Mouse (Mus musculus) right cerebral cortex, adult 18-20 months (tissue): ENCODE results near the gene Pcnx.

Experiments used
- DNase-seq: peaks from one replicate; pipeline ENCODE4 v3.0.0; 2022; ENCODE audit warnings: mixed read lengths

The Pcnx gene

GRCm38 (mm10) chr12:81856696-81857095, 3.1 kb upstream of the Pcnx start:
- no peak for DNase-seq

GRCm38 (mm10) chr12:81857251-81857650, 2.6 kb upstream of the Pcnx start:
- no peak for DNase-seq

DNA sequence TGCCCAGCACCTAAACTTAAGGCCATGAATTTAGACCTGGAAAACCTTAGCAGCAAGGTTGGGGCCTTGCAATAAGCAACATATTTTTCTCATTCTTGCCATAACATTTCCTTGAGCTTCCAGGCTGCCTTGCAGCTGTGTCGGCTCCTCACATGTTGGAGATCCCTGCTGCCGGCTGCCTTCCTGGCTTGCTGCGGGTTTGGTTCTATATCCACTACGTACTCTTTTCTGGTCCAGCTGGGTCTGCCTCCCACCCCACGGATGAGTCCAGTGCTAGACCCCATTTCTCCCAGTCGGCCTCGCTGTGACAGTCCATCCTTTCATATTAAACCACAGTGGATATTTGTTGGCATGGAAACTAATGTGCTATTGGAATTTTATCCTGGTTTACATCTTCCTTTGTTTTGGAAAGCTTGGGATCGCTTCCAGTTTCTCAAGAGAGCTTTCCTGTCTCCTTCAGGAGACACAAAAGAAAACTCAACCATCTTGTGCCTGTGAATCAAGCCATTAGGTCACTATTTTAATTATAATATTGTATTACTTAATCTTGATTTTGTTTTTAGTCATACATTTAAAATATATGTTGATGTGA, 1.7 kb upstream of the Pcnx start:
- DNase-seq: no peak

DNA sequence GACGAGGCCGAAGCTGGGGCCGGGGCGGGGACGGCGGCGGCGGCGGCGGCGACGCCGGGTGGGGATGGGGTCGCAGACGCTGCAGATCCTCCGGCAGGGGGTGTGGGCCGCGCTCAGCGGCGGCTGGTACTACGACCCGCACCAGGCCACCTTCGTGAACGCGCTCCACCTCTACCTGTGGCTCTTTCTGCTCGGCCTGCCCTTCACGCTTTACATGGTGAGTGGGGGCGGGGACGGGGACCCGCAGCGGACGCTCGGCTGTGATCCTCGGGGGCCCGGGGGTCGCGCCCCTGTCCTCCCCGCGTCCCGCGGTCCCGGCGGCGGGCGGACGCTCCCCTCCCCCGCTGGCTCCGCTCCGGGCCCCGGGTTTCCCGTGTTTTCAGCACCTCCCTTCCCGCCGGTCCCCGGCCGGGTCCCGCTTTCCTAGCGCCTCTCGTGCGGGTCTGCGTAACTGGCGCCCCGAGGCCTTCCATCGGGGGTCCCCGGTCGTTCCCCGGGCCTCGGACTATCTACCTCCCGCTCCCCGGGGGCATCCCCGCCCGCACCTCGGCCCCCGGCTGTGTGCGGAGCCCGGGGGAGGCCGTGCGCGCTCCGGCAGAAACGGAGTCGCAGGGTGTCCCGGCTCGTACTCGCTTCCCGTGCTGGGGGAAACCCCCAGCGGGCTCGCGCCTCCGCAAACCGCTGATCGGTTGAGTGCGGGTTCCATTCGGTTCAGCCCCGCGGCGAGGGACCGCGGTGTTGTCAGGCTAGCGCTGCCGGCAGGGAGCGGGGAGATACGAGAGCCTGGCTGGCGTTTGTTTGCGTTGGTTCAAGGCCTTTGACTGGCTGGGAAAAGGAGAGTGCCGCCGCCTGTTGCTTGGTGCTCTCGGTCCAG, 722 bp downstream of the Pcnx start:
- DNase-seq: peak; percentile 74

DNA sequence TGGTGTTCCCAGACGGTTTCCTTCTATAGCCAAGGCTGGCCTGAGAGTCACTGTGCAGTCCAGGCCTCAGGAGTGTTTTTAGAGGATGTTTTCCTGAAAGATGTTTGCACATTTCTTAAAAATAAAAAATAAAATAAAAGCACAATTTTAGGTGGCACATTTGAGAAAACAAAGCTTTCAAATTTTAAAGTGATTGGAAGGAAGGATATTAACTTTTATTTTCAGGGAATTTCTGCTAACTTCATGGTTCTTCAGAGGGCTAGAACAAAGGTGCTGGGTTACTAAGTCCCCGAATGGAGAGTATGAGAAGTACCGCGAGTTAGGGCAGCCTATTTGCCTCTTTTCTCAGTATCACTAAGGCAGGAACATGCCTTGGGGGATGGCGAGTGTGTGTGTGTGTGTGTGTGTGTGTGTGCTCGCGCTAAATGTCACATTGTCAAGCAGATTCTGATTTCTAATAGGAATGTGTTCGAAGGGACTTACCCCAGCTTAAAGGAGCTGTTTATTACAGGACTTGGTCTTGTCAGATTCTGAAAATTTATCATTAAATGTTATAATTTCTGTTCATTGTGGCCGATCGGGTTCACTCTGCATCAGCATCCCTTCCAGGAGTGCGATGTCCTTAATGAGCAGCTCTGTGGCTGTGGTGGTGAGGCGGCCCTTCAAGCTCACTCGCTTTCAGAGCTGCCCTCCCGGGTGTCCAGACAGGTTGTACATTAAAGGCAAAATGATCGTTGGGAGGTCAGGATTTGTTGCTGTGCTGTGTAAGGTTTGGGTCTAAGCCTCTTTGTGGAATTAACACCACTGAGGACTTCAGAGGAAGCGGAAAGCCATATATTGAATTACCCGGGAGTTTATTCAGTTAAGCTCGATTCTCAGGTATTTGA, 1.6 kb downstream of the Pcnx start:
- no peak for DNase-seq

GRCm38 (mm10) chr12:81862351-81862802, 2.6 kb downstream of the Pcnx start:
- no peak for DNase-seq

- no peak for DNase-seq
Measured at GRCm38 (mm10) chr12:81863949-81864348, 4.1 kb downstream of the Pcnx start.

DNA sequence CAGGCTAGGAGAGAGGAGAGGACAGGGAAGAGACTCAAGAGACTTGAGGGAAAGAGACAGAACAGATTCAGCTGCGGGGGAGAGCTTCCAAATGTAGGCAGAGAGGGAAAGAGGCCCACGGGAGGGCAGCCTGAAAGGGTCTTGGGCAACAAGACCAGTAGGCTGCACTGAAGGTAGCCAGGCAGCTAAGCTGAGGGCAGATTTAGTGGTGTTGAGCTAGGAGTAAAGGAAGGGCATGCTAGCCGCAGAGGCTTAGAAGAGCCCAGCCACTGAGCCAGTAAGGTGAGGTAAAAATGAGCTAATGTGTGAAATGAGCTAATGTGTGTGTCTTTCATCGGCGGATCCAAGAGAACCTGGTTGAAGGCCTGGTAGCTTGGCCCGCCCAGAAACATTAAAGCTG, 5.4 kb downstream of the Pcnx start:
- no peak for DNase-seq

- DNase-seq: no peak
Measured at GRCm38 (mm10) chr12:81867316-81867715, 7.5 kb downstream of the Pcnx start.

DNA sequence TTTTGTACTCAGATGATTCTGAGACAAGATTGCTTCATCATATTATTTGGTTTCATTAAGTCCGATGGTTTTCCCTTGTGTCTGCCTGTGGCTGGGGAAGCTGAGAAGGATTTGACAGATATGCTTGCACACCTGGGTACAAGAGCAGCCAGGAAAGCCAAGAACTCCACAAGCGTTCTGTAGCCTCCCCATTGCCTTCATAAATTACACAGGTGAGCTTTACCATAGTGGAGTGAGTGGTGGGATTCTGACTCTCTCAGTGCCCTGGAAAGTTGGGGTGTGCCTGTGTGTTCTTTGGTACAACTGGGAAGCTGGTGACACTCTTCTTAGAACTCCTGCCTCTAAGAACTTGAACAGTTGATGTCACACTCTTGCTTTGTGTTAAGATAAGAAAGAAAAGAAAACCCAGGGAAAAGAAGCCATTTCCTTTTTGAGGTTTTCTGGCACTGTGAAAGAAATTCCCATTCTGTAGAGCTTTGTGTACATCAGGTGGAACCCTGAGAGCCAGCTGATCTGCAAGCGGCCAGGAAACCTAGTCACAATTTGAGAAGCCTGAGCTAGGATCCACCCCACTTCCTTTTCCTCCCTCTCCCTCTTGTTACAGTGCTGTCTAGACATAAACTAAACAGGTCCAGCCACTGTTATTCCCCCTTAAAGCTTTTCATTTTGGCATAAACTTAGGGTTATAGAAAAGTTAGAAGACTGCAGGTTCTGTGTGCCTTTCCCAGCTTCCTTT, 9.6 kb downstream of the Pcnx start:
- no peak for DNase-seq

- DNase-seq: no peak
Measured at GRCm38 (mm10) chr12:81873345-81873744, 13.5 kb downstream of the Pcnx start.

- DNase-seq: no peak
Measured at GRCm38 (mm10) chr12:81880161-81880560, 20.3 kb downstream of the Pcnx start.

DNA sequence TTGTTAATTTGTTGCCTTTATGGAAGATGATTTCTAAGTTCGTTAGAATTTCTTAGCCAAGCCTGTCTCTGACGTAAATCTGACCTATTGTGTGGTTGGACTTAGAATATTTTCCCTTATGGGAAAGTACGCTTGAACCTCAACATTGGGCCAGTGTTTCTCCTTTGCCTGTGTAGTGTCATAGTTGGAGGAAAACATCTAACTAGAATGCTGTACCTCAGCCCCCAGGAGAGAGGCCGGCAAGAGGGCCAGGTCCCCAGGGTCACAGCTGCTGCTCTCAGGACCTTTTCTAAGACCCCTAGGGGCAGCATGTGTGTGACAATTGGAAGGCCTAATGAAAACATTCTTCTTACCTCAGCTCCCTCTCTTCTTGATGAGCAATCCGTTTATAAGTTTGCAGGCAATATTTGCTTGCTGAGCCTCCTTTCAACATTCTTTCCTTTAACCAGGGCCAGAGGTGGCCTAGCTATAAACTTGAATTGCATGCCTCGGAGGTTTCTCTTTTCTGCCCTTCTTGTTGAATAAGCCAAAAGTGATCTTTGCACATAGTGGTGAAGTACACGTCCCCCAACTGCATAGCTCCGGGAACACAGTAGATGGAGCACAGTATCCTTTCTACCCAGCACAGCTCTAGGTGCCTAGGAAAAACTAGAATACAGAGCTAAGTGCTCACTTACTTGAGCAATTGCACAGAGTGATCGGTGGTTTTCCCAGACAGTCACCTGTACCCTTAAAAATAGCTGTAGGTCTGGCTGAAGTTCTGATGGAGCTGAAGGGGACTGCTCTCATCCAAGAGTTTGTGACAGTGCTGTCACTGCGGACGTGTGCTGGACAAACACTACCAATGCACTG, 23.7 kb downstream of the Pcnx start:
- DNase-seq: no peak

DNA sequence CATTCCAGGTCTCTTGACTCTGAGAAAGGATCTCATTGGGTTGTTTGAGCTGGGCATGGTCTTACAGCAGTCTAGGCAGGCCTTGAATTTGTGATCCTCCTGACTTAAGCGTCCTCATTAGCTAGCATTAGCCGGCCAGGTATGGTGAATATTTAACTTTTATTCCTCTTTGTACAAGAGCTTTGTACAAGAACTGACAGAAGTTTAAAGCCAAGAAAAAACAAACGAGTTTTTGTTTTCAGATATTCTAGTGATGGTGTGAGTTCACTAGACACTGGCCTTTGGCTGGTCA, 24.2 kb downstream of the Pcnx start:
- DNase-seq: no peak

GRCm38 (mm10) chr12:81884983-81885382, 25.2 kb downstream of the Pcnx start:
- DNase-seq: no peak

DNA sequence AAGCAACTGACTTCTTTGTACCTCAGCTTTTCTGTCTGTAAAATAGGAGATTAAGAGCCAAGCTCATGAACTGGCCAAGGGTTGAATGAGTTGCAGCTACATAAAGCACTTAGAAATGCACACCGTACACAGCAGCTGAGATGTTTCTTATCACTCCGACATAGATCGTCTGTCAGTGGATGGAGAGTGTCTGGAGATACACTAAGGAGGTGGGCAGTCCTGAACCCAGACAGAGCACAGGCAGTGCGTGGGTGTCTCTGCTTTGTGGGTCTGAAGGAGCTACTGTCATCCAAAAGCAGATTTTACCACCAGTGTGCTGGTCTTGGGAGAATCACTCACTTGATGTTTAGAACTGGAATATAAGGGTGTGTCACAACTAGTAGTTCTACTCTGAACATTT, 26.2 kb downstream of the Pcnx start:
- no peak for DNase-seq

DNA sequence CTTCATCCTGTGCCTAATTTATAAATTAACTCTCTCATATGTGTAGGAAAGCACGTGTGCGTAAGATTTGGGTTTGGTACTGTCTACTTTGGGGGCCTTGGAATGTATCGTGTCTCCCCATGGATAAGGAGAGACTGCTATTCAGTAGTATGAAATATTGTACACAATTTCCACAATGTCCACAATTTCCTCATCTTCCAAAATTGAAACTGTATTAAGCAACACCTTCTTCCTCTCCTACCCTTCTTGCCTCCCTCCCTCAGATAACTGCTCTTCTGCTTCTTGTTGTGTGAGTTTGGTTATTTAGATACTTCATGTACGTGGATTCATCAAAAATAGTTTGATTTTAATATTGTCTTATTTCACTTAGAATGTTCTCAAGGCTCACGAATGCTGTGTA, 29.1 kb downstream of the Pcnx start:
- DNase-seq: no peak

DNA sequence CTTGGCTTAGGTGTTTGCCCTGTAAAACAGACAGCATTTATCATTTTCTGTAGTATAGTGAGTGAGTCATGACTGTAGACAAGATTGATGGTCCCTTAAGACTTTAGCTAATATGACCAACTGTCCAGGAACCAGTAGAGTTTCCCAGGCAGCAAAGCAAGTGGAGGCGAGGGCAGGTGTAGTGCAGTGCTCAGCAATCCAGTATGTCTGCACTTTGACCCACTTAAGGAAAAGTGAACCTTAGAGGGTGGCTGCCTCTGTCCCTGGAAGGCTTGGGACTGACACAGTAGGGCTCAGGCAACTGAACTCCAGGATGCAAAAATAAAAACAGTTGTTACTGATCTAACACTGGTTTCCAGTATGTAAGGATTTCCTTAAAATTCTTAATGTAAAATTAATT, 32.1 kb downstream of the Pcnx start:
- DNase-seq: no peak

- DNase-seq: peak; percentile 70
Measured at GRCm38 (mm10) chr12:81894311-81894710, 34.5 kb downstream of the Pcnx start.

- no peak for DNase-seq
Measured at GRCm38 (mm10) chr12:81895986-81896385, 36.2 kb downstream of the Pcnx start.

GRCm38 (mm10) chr12:81904456-81904855, 44.6 kb downstream of the Pcnx start:
- DNase-seq: no peak

GRCm38 (mm10) chr12:81905865-81906264, 46.0 kb downstream of the Pcnx start:
- no peak for DNase-seq
